Mouse (Mus musculus): ENCODE measurements around the gene Oxct2b. TPM values are rescaled to one million over a fixed set of nuclear protein-coding genes. Genes with fewer than 3 reads are reported as not detected.
"Not testable (repeated sequence)": the region's sequence is repeated elsewhere in the genome, so short reads cannot be mapped to it uniquely, and the experiment has no call there.

Gene Oxct2b
- total and polyA plus RNA-seq, 3 experiments: not detected

DNA sequence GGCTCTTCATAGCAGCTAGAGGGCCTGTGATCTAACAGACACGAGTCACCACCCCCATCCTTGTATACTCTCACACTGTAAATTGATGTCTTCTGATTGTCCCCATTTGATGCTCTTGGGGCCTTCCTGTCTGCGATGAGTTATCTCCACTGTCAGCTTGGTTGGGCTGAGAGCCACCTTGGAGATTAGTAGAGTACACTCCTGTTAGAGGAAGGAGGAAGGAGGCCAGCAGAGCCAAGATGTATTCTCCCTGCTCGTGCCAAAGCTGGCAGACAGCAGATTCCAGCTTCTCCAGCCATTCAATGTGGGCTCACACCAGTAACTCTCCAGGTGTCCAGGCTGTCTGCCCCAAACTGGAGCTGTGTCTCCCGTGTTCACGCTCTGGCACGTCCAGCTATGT lies 44.5 kb downstream of the Oxct2b start:
- no peak for DNase-seq (ENCODE audit: extremely low read depth)
- H3K4me3 ChIP-seq (replicated peaks in 1 of 3; ENCODE audit: low read depth in 2 of 3, low read length in 2 of 3, poor library complexity in 1 of 3): no peak overlapping the region
- no peaks in the 10 kb centered on the region for H3K4me1 ChIP-seq (ENCODE audit: control insufficient read depth in 1 of 2, insufficient read depth in 2 of 2)
- in situ Hi-C loops (cut with MboI; ENCODE audit: low pct_ligation_motif_present, low pct_unique_long_range_greater_than_20kb, low sequenced_read_pairs) (no loop called here), dilution Hi-C loops (cut with MboI; ENCODE audit: extremely low pct_ligation_motif_present, extremely low pct_unique_long_range_greater_than_20kb, low sequenced_read_pairs) (no loop called here)
- peaks cover 3% of the 10 kb centered on the region for H3K9me3 ChIP-seq (replicated peaks; ENCODE audit: low read length)
- no peaks in the 10 kb centered on the region for H3K36me3 ChIP-seq (replicated peaks in 1 of 2; ENCODE audit: control insufficient read depth in 1 of 2, insufficient read depth in 1 of 2, low read length in 1 of 2)
- no peak overlapping the region for H3K4me2 ChIP-seq (ENCODE audit: insufficient read depth, low read depth, poor library complexity, severe bottlenecking)
- no peak overlapping the region for H3K9ac ChIP-seq (ENCODE audit: insufficient read depth, low read depth)
- peaks cover 84% of the 10 kb centered on the region for H3K27me3 ChIP-seq (replicated peaks)
- H3K79me2 ChIP-seq (replicated peaks; ENCODE audit: control insufficient read depth, extremely low read depth, insufficient read depth, poor library complexity, severe bottlenecking): no peaks in the 10 kb centered on the region
- H3K27ac ChIP-seq (ENCODE audit: insufficient read depth, low read depth): no peak overlapping the region
- TF ChIP-seq IRF4 (IDR thresholded peaks at IDR 0.05; ENCODE audit: low read depth, low read length) (no peak), ELF1 (IDR thresholded peaks at IDR 0.05; ENCODE audit: low read depth, low read length) (no peak), USF1 (IDR thresholded peaks at IDR 0.05; ENCODE audit: low read depth, low read length) (no peak), SIN3A (IDR thresholded peaks at IDR 0.05; ENCODE audit: low read length) (no peak), POLR2AphosphoS2 (IDR thresholded peaks at IDR 0.05; ENCODE audit: low read depth, low read length) (no peak), PAX5 (IDR thresholded peaks at IDR 0.05; ENCODE audit: low read length) (no peak), TBP (conservative IDR thresholded peaks at IDR 0.05; ENCODE audit: low read depth, low read length) (no peak), CHD1 (IDR thresholded peaks at IDR 0.05; ENCODE audit: low read depth, low read length) (no peak), MAX (IDR thresholded peaks at IDR 0.05; ENCODE audit: low read length) (no peak), EP300 (IDR thresholded peaks at IDR 0.05; ENCODE audit: low read length) (no peak), ZNF384 (IDR thresholded peaks at IDR 0.05; ENCODE audit: low read depth, low read length) (no peak), CHD2 (IDR thresholded peaks at IDR 0.05; ENCODE audit: low read length) (no peak), TCF12 (IDR thresholded peaks at IDR 0.05; ENCODE audit: low read depth, low read length) (no peak), MXI1 (IDR thresholded peaks at IDR 0.05; ENCODE audit: low read depth, low read length) (no peak), ZC3H11A (IDR thresholded peaks at IDR 0.05; ENCODE audit: low read depth, low read length) (no peak), JUND (conservative IDR thresholded peaks at IDR 0.05; ENCODE audit: low read depth, low read length) (no peak), KAT2A (IDR thresholded peaks at IDR 0.05; ENCODE audit: insufficient replicate concordance, low read length) (no peak), RCOR1 (conservative IDR thresholded peaks at IDR 0.05; ENCODE audit: low read depth, low read length) (no peak), ZMIZ1 (IDR thresholded peaks at IDR 0.05; ENCODE audit: low read depth, low read length) (no peak), ZKSCAN1 (IDR thresholded peaks at IDR 0.05; ENCODE audit: borderline replicate concordance, low read depth, low read length) (no peak)

DNA sequence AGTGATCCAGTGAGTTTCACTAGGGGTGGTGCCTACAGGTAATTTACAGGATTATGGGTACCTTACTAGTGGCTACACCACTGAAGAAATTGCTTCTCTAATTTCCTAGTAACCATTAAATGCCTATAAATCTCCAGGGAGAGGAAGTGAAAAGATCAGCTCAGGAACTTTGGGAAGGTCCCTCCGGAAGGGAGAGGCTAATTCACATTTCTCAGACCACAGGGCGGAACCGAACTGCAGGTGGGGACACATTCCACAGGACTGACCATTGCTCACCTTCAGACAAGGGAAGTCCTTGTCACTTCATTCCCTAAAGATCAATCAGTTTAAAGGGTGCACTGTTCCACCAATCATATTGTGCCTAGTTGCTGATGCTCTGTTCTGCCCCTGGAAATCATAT lies 45.2 kb downstream of the Oxct2b start:
- H3K4me1 ChIP-seq (ENCODE audit: control insufficient read depth in 1 of 2, insufficient read depth in 2 of 2); in situ Hi-C loops (cut with MboI; ENCODE audit: low pct_ligation_motif_present, low pct_unique_long_range_greater_than_20kb, low sequenced_read_pairs); H3K9ac ChIP-seq (ENCODE audit: insufficient read depth, low read depth); H3K9me3 ChIP-seq (replicated peaks; ENCODE audit: low read length); H3K4me3 ChIP-seq (replicated peaks in 1 of 3; ENCODE audit: low read depth in 2 of 3, low read length in 2 of 3, poor library complexity in 1 of 3); H3K79me2 ChIP-seq (replicated peaks; ENCODE audit: control insufficient read depth, extremely low read depth, insufficient read depth, poor library complexity, severe bottlenecking); H3K36me3 ChIP-seq (replicated peaks in 1 of 2; ENCODE audit: control insufficient read depth in 1 of 2, insufficient read depth in 1 of 2, low read length in 1 of 2); H3K4me2 ChIP-seq (ENCODE audit: insufficient read depth, low read depth, poor library complexity, severe bottlenecking); H3K27ac ChIP-seq (ENCODE audit: insufficient read depth, low read depth); DNase-seq (ENCODE audit: extremely low read depth); dilution Hi-C loops (cut with MboI; ENCODE audit: extremely low pct_ligation_motif_present, extremely low pct_unique_long_range_greater_than_20kb, low sequenced_read_pairs): not testable (repeated sequence)
- H3K27me3 ChIP-seq (replicated peaks): peaks cover 83% of the 10 kb centered on the region

Data from CH12.LX (cell line).